Mouse (Mus musculus) adrenal gland, adult 8-10 months (tissue): ENCODE measurements around the gene Gm11549. TPM values are rescaled to one million over a fixed set of nuclear protein-coding genes. Genes with fewer than 3 reads are reported as not detected.
A peak's percentile ranks its signal among the peaks of the same experiment; 100 is the strongest.

ENCODE experiments used
- DNase-seq: peaks from one replicate; pipeline ENCODE4 v3.0.0; 2022
- microRNA-seq, 2 experiments: library from miRNA; unstranded; fragments of <30 nt; microRNA quantifications; one replicate each; pipeline ENCODE4 v1.2.0; 2022
- total RNA-seq, 4 experiments: library from RNA; stranded (reverse); gene quantifications; 2 replicates each; pipeline ENCODE4 v1.2.4; 2022

Gm11549 gene
- total RNA-seq, 4 experiments from 2014 or later, result not detected

DNA sequence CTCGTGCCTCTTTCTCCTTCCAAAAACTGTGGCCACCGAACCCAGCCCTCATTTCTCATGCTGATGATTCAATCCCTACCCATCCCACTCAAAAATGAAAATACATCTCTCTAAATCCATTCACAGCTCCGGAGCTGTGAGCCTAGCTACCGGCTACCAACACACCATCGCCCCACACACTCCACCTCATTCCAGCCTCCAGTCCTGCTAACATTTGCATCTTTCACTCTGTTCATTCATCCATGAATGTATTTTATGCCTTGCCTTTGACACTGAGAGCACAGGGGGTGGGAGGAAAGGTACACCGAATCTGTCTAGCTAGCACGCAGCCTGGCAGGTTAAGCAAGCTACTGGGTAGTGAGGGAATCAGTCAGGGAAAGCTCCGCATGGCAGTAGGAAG is 42.8 kb downstream of the Gm11549 start:
- DNase-seq, result no peak

- DNase-seq, result no peak
Observed at GRCm38 (mm10) chr3:36476261-36477155, 45.1 kb downstream of the Gm11549 start.

DNA sequence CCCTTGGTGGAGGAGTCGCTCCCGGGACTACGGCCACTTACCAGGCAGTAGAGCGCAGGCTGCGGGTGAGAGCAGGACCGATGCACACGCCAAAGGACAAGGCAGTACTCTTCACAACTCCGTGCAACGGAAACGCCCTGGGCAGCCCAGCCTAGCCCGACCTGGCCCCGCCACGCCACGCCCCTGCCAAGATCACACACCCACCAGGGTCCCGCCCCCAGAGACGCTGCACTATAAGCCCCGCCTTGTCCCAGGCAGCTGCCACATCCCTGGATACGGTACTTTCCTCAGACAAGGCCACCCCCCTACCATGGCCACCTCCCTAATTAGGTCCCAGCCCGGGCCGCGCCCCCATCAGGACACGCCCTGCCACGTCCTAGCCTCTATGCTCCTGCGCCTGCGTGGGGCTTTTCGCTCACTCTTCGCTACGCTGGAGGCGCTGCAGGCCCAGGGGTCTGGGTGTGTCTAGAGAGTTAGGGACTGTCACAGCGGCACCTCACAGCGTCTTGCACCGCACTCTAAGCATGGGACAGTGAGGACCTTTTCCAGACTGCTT is 46.0 kb downstream of the Gm11549 start, which contains the start of the genes Anxa5 and 1810062G17Rik:
Anxa5 (minus strand) TSS at position 363 of the 556 bp plus-strand sequence.
1810062G17Rik (plus strand) TSS at position 406 of the 556 bp plus-strand sequence.
- DNase-seq, result peak; percentile 100

GRCm38 (mm10) chr3:36474938-36475483 is 46.6 kb downstream of the Gm11549 start:
- peak; percentile 42 for DNase-seq

GRCm38 (mm10) chr3:36474421-36474820 is 47.2 kb downstream of the Gm11549 start:
- no peak for DNase-seq

GRCm38 (mm10) chr3:36473222-36473621 is 48.4 kb downstream of the Gm11549 start:
- no peak for DNase-seq

- peak; percentile 39 for DNase-seq
Observed at GRCm38 (mm10) chr3:36471856-36472255, 49.8 kb downstream of the Gm11549 start.

DNA sequence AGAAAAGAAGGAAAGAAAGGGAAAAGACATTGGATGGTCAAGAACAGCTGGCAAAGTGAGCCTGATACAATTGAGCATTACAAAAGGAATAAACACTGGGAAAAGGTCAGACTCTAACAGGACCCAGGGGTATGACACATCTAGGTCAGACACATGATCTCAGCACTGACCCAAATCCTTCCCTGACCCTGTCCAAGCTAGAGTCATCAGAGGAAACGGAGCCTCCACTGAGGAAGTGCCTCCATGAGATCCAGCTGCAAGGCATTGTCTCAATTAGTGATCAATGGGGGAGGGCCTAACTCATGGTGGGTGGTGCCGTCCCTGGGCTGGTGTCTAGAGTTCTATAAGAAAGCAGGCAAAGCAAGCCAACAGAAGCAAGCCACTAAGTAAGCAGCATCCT is 52.7 kb downstream of the Gm11549 start:
- peak; percentile 43 for DNase-seq

DNA sequence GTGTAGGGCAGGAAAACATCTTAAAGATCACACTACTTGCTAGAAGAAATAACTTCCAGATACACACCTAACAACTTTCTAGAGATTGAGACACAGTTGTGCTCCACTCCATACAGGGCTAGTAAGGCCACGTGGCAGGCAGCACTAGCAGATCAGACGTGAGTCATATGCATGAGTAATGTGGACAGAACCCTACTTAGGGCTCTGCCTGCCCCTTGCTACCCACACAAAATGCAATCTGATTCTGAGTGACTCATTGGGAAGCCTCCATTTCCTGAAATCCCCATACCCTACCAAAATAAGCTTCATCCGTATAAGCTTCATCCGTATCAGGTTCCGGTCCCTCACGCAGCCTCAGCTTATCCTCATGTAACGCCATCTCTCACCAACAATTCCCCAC is 54.0 kb downstream of the Gm11549 start:
- peak; percentile 44 for DNase-seq

DNA sequence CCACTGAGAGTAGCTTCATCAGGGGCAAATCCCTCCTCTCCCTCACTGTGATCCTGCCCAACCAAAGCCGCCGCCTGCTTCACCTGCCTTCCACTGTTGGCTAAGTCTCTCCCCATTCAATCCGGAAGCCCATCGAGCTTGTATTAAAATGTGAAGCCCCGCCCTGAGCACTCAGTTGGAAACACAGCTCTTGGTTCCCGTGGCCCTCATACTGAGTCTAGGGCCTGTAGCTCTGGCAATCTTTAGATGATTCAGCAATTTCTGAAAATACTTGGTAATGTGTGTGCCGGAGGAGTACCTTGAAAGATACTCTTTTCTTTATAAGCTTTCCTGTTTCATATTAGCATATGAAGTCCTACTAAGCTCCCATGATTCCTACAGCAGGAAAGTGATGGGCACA is 56.1 kb downstream of the Gm11549 start:
- DNase-seq, result no peak

Small RNA genes lying within 50 kb of the gene (microRNA-seq; reads per million reads assigned to microRNA genes)
- 0 to 0.84 reads per million in 2 experiments for gene Mir7009

Other genes with a start within 250 kb of the Gm11549 start
- gene Anxa5, start 45.9 kb downstream of the Gm11549 start, total RNA-seq, result 100 to 1,000 TPM; 433 to 500 (median 466) TPM
- 1 to 10 TPM in 2 of 4 experiments, under 1 TPM in 2; 0.52 to 1.8 (median 0.86) TPM for gene 1810062G17Rik, start 45.9 kb downstream of the Gm11549 start, total RNA-seq
- gene Exosc9, start 30.8 kb upstream of the Gm11549 start, total RNA-seq, result 10 to 100 TPM; 33.0 to 36.6 (median 35.7) TPM
- gene Ccna2, start 50.3 kb upstream of the Gm11549 start, total RNA-seq, result 1 to 10 TPM; 1.4 to 3.7 (median 2.1) TPM
- 10 to 100 TPM in 3 of 4 experiments, 1 to 10 TPM in 1; 8.1 to 14.5 (median 13.9) TPM for gene Bbs7, start 91.7 kb upstream of the Gm11549 start, total RNA-seq
- 1 to 10 TPM; 3.2 to 5.3 (median 3.6) TPM for gene Trpc3, start 168.4 kb upstream of the Gm11549 start, total RNA-seq